Mouse (Mus musculus) ES-E14 (cell line): ENCODE measurements around the gene Nxpe4.

Source experiments
- HCFC1 ChIP-seq: IDR thresholded peaks from 2 replicates; pipeline ENCODE4 v1.6.1; 2012; ENCODE audit warnings: low read length, inconsistent platforms, borderline replicate concordance; ENCODE audit not compliant: insufficient read depth
- MAFK ChIP-seq: IDR thresholded peaks from 2 replicates; pipeline ENCODE4 v1.6.1; 2014; ENCODE audit warnings: mild to moderate bottlenecking, low read depth, low read length, inconsistent platforms; ENCODE audit not compliant: insufficient read depth
- ZNF384 ChIP-seq: IDR thresholded peaks from 2 replicates; pipeline ENCODE4 v1.6.1; 2012; ENCODE audit warnings: low read depth, low read length, inconsistent platforms

GRCm38 (mm10) chr9:48247276-48247675, 85.5 kb downstream of the Nxpe4 start:
- TF ChIP-seq ZNF384, result no peak
- no peak for TF ChIP-seq HCFC1
- no peak for TF ChIP-seq MAFK
